Mouse (Mus musculus): ENCODE results near the gene Cd274.

GRCm38 (mm10) chr19:29430953-29431352, 63.7 kb downstream of the Cd274 start:
- no peak for TF ChIP-seq CTCF (conservative IDR thresholded peaks at IDR 0.05; ENCODE audit: insufficient read depth, insufficient read length, low read depth, low read length)
- no peak for TF ChIP-seq POLR2A (IDR thresholded peaks at IDR 0.05; ENCODE audit: low read depth, low read length)

Data from kidney, adult 2 months (tissue).